Mouse (Mus musculus) brain, embryonic 14.5 days (tissue): ENCODE data around the gene Nucks1.

Source experiments
- CTCF ChIP-seq: fragments of 200-500 bp; IDR thresholded peaks from 2 replicates; pipeline ENCODE4 v1.5.1; 2012; ENCODE audit warnings: inconsistent platforms, mild to moderate bottlenecking, moderate library complexity, borderline replicate concordance; ENCODE audit not compliant: insufficient read depth, insufficient read length; ENCODE audit errors: extremely low read depth
- POLR2A ChIP-seq: fragments of 200-500 bp; IDR thresholded peaks from 2 replicates; pipeline ENCODE4 v1.6.1; 2012; ENCODE audit warnings: mild to moderate bottlenecking, inconsistent platforms, borderline replicate concordance; ENCODE audit not compliant: poor library complexity, insufficient read depth, insufficient read length, severe bottlenecking; ENCODE audit errors: extremely low read depth

- TF ChIP-seq POLR2A (no peak), CTCF (no peak)
Observed at GRCm38 (mm10) chr1:131980471-131980870, 70.1 kb downstream of the Nucks1 start.
